Mouse (Mus musculus): ENCODE measurements around the gene Rab31.

DNA sequence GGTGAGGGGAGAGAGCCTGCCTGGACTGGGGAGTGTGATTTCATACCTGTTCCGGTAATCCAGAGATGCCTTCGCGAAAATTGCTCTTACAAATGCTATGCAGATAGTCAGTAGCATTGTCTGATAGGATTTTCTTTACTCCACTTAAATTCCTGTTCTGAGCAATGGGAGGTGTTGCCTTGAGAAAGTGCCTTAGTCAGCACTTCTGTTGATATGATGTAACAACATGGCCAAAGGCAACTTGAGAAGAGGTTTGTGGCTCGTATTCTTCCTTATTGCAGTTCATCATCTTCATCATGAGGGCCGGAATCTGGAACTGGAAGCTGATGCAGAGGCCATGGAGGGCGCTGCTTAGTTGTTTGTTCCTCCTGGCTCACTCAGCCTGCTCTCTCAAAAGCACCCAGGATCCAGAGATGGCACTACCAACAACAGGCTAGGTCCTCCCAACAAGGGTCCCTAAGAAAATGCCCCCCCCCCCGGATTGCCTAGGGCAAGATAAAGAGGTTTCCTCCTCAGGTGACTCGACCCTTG, 12.1 kb upstream of the Rab31 start:
- TF ChIP-seq POLR2A (IDR thresholded peaks at IDR 0.05; ENCODE audit: borderline replicate concordance, extremely low read depth, low read depth, low read length): no peak
- no peak for TF ChIP-seq CTCF (IDR thresholded peaks at IDR 0.05; ENCODE audit: insufficient read depth, low read length)

Measured in lung, adult 2 months (tissue).